Mouse (Mus musculus) intestine, postnatal 0 days (tissue): ENCODE measurements around the gene Smoc1. TPM values are rescaled to one million over a fixed set of nuclear protein-coding genes. Genes with fewer than 3 reads are reported as not detected.

ENCODE experiments used
- ATAC-seq: fragments of 200-750 bp; cut with Nextera tagmentation; 2 replicates; pipeline ENCODE4 v1.8.0; 2017; ENCODE audit warnings: mild to moderate bottlenecking, moderate TSS enrichment, moderate library complexity
- H3K27ac ChIP-seq: fragments of 300-500 bp; sonication (generic); 2 replicates; pipeline ENCODE4 v1.5.1; 2014; ENCODE audit warnings: mild to moderate bottlenecking, low read depth, low read length, moderate library complexity
- H3K27me3 ChIP-seq: fragments of 300-500 bp; sonication (generic); replicated peaks from 2 replicates; pipeline ENCODE4 v1.6.1; 2014; ENCODE audit warnings: low read length, mixed read lengths; ENCODE audit not compliant: control insufficient read depth, insufficient read depth
- H3K36me3 ChIP-seq: fragments of 300-500 bp; sonication (generic); 2 replicates; pipeline ENCODE4 v1.6.1; 2014; ENCODE audit warnings: mild to moderate bottlenecking, moderate library complexity; ENCODE audit not compliant: control insufficient read depth, insufficient read depth
- H3K4me1 ChIP-seq: fragments of 300-500 bp; sonication (generic); replicated peaks from 2 replicates; pipeline ENCODE4 v1.6.1; 2014; ENCODE audit warnings: antibody characterized with exemption, low read length, mixed read lengths; ENCODE audit not compliant: control insufficient read depth, insufficient read depth
- H3K4me2 ChIP-seq: fragments of 300-500 bp; sonication (generic); replicated peaks from 2 replicates; pipeline ENCODE4 v1.6.1; 2014; ENCODE audit warnings: low read depth, mild to moderate bottlenecking, moderate library complexity
- H3K4me3 ChIP-seq: fragments of 300-500 bp; sonication (generic); 2 replicates; pipeline ENCODE4 v1.5.1; 2014; ENCODE audit warnings: low read depth, low read length
- H3K9ac ChIP-seq: fragments of 300-500 bp; sonication (generic); 2 replicates; pipeline ENCODE4 v1.6.1; 2014; ENCODE audit warnings: mild to moderate bottlenecking, low read depth, low read length
- H3K9me3 ChIP-seq: fragments of 300-500 bp; sonication (generic); 2 replicates; pipeline ENCODE4 v1.6.1; 2016; ENCODE audit warnings: mixed run types; ENCODE audit not compliant: control insufficient read depth
- CTCF ChIP-seq: sonication (generic); IDR thresholded peaks from 2 replicates; pipeline ENCODE4 v1.5.1; 2016; ENCODE audit warnings: low read depth, mild to moderate bottlenecking, control low read depth, antibody characterized with exemption, moderate library complexity
- WGBS: fragments of 180-500 bp; shearing (Covaris S2); extraction: QIAGEN DNeasy Blood & Tissue Kit; methylation state at CpG from one replicate; pipeline ENCODE4 v1.1.7; 2014; 5-methylcytosine and 5-hydroxymethylcytosine counted together
- polyA plus RNA-seq: library from polyadenylated mRNA; unstranded; fragments of >200 nt; fragmentation: Nextera tagmentation; extraction: Ambion mirVana; gene quantifications from 2 replicates; pipeline ENCODE4 v1.2.1, GENCODE M21; 2015

Smoc1 gene
- polyA plus RNA-seq, 1 experiment from 2014 or later, result 3.9 TPM

GRCm38 (mm10) chr12:81105721-81106633 is 79.4 kb downstream of the Smoc1 start:
- H3K9me3 ChIP-seq, result no peaks in the 10 kb centered on the region
- 87% methylated on average over 12 of the region's 12 CpGs for WGBS
- no peaks in the 10 kb centered on the region for H3K27me3 ChIP-seq
- ATAC-seq, result no peak
- no peak for TF ChIP-seq CTCF
- H3K27ac ChIP-seq, result no peak overlapping the region
- H3K4me1 ChIP-seq, result no peaks in the 10 kb centered on the region
- no peaks in the 10 kb centered on the region for H3K36me3 ChIP-seq
- H3K9ac ChIP-seq, result no peak overlapping the region
- no peak overlapping the region for H3K4me2 ChIP-seq
- H3K4me3 ChIP-seq, result no peak overlapping the region

- WGBS, result 68% methylated on average over 14 of the region's 14 CpGs
- no peaks in the 10 kb centered on the region for H3K27me3 ChIP-seq
- no peak overlapping the region for H3K9ac ChIP-seq
- ATAC-seq, result no peak
- H3K9me3 ChIP-seq, result no peaks in the 10 kb centered on the region
- no peak overlapping the region for H3K4me2 ChIP-seq
- TF ChIP-seq CTCF, result no peak
- no peaks in the 10 kb centered on the region for H3K36me3 ChIP-seq
- H3K4me1 ChIP-seq, result no peaks in the 10 kb centered on the region
- no peak overlapping the region for H3K27ac ChIP-seq
- no peak overlapping the region for H3K4me3 ChIP-seq
Observed at GRCm38 (mm10) chr12:81107278-81108100, 80.9 kb downstream of the Smoc1 start.

GRCm38 (mm10) chr12:81108600-81109011 is 82.0 kb downstream of the Smoc1 start:
- no peak overlapping the region for H3K9ac ChIP-seq
- TF ChIP-seq CTCF, result no peak
- H3K4me2 ChIP-seq, result no peak overlapping the region
- ATAC-seq, result no peak
- H3K27ac ChIP-seq, result no peak overlapping the region
- H3K9me3 ChIP-seq, result no peaks in the 10 kb centered on the region
- WGBS, result 16% methylated on average over 7 of the region's 7 CpGs
- H3K4me1 ChIP-seq, result no peaks in the 10 kb centered on the region
- H3K4me3 ChIP-seq, result no peak overlapping the region
- H3K36me3 ChIP-seq, result no peaks in the 10 kb centered on the region
- H3K27me3 ChIP-seq, result no peaks in the 10 kb centered on the region

- Histone ChIP-seq H3K9ac (no peak overlapping the region), H3K4me3 (no peak overlapping the region), H3K27ac (no peak overlapping the region), H3K4me1 (no peaks in the 10 kb centered on the region), H3K27me3 (no peaks in the 10 kb centered on the region), H3K9me3 (no peaks in the 10 kb centered on the region), H3K4me2 (no peak overlapping the region), H3K36me3 (no peaks in the 10 kb centered on the region)
- WGBS, result 91% methylated on average over 3 of the region's 3 CpGs
- TF ChIP-seq CTCF, result no peak
- no peak for ATAC-seq
Observed at GRCm38 (mm10) chr12:81110006-81110405, 83.4 kb downstream of the Smoc1 start.

GRCm38 (mm10) chr12:81112321-81112720 is 85.7 kb downstream of the Smoc1 start:
- no peak for ATAC-seq
- H3K27me3 ChIP-seq, result no peaks in the 10 kb centered on the region
- no peaks in the 10 kb centered on the region for H3K9me3 ChIP-seq
- no peaks in the 10 kb centered on the region for H3K36me3 ChIP-seq
- TF ChIP-seq CTCF, result no peak
- H3K4me2 ChIP-seq, result no peak overlapping the region
- no peak overlapping the region for H3K9ac ChIP-seq
- no peak overlapping the region for H3K4me3 ChIP-seq
- H3K27ac ChIP-seq, result no peak overlapping the region
- H3K4me1 ChIP-seq, result no peaks in the 10 kb centered on the region
- 94% methylated on average over 4 of the region's 4 CpGs for WGBS

- Histone ChIP-seq H3K27ac (no peak overlapping the region), H3K4me2 (no peak overlapping the region), H3K27me3 (no peaks in the 10 kb centered on the region), H3K9ac (no peak overlapping the region), H3K9me3 (no peaks in the 10 kb centered on the region), H3K4me3 (no peak overlapping the region), H3K4me1 (no peaks in the 10 kb centered on the region), H3K36me3 (no peaks in the 10 kb centered on the region)
- TF ChIP-seq CTCF, result no peak
- no peak for ATAC-seq
Observed at GRCm38 (mm10) chr12:81120301-81120700, 93.7 kb downstream of the Smoc1 start.
